Mouse (Mus musculus) liver, embryonic 14.5 days (tissue): ENCODE results near the gene Ccdc43. TPM values are rescaled to one million over a fixed set of nuclear protein-coding genes. Genes with fewer than 3 reads are reported as not detected.

Source experiments
- ATAC-seq: fragments of 200-750 bp; cut with Nextera tagmentation; 2 replicates; pipeline ENCODE4 v1.8.0; 2017; ENCODE audit warnings: moderate number of reproducible peaks, mild to moderate bottlenecking, moderate library complexity; ENCODE audit not compliant: insufficient read depth
- DNase-seq, 3 experiments: peaks; one replicate each; pipeline ENCODE4 v3.0.0-alpha.2; 2012 to 2013; ENCODE audit warnings: low read depth in 3 of 3, low spot score in 3 of 3
- H3K27ac ChIP-seq: fragments of 300-500 bp; sonication (generic); 2 replicates; pipeline ENCODE4 v1.5.1; 2014; ENCODE audit warnings: moderate library complexity, mild to moderate bottlenecking, control low read depth, inconsistent platforms
- H3K27me3 ChIP-seq: fragments of 300-500 bp; sonication (generic); 2 replicates; pipeline ENCODE4 v1.6.1; 2014; ENCODE audit warnings: mild to moderate bottlenecking, low read length, moderate library complexity; ENCODE audit not compliant: control insufficient read depth, insufficient read depth
- H3K36me3 ChIP-seq: fragments of 300-500 bp; sonication (generic); replicated peaks from 2 replicates; pipeline ENCODE4 v1.6.1; 2014; ENCODE audit warnings: low read depth; ENCODE audit not compliant: control insufficient read depth, insufficient read depth
- H3K4me1 ChIP-seq, 2 experiments: fragments of 200-500 bp in 1 of 2; fragments of 300-500 bp in 1 of 2; sonication (generic) in 1 of 2; replicated peaks; 2 replicates each; pipeline ENCODE4 v1.6.1; 2012 to 2014; ENCODE audit warnings: antibody characterized with exemption in 1 of 2, inconsistent platforms in 1 of 2, low read length in 1 of 2; ENCODE audit not compliant: control insufficient read depth in 2 of 2, insufficient read depth in 2 of 2
- H3K4me2 ChIP-seq: fragments of 300-500 bp; sonication (generic); 2 replicates; pipeline ENCODE4 v1.6.1; 2014; ENCODE audit warnings: low read depth, mild to moderate bottlenecking, control low read depth, moderate library complexity
- H3K4me3 ChIP-seq, 2 experiments: fragments of 200-500 bp in 1 of 2; fragments of 300-500 bp in 1 of 2; sonication (generic) in 1 of 2; 2 replicates each; pipeline ENCODE4 v1.5.1; 2012 to 2014; ENCODE audit warnings: low read depth in 2 of 2, low read length in 2 of 2, mild to moderate bottlenecking in 2 of 2, control low read depth in 1 of 2, inconsistent platforms in 1 of 2, moderate library complexity in 1 of 2; ENCODE audit not compliant: insufficient read depth in 1 of 2
- H3K9ac ChIP-seq: fragments of 300-500 bp; sonication (generic); replicated peaks from 2 replicates; pipeline ENCODE4 v1.6.1; 2014; ENCODE audit warnings: mild to moderate bottlenecking, control low read depth, moderate library complexity
- H3K9me3 ChIP-seq: fragments of 300-500 bp; sonication (generic); 2 replicates; pipeline ENCODE4 v1.6.1; 2016; ENCODE audit warnings: low read length, mixed read lengths; ENCODE audit not compliant: control insufficient read depth
- CTCF ChIP-seq: IDR thresholded peaks from 2 replicates; pipeline ENCODE4 v1.5.1; 2016; ENCODE audit warnings: antibody characterized with exemption, low read depth, control low read depth
- EP300 ChIP-seq: IDR thresholded peaks from 2 replicates; pipeline ENCODE4 v1.6.1; 2016; ENCODE audit warnings: antibody characterized with exemption, low read depth
- WGBS: fragments of 180-500 bp; shearing (Covaris S2); extraction: QIAGEN DNeasy Blood & Tissue Kit; methylation state at CpG from one replicate; pipeline ENCODE4 v1.1.7; 2014; ENCODE audit not compliant: insufficient replicate concordance; 5-methylcytosine and 5-hydroxymethylcytosine counted together
- polyA plus RNA-seq, 2 experiments: library from polyadenylated mRNA; depleted of rRNA in 1 of 2; stranded (reverse) in 1 of 2; unstranded in 1 of 2; fragments of >200 nt; fragmentation: Nextera tagmentation in 1 of 2; extraction: Ambion mirVana in 1 of 2; gene quantifications; 2 replicates each; pipeline versions ENCODE4 v1.2.1 to v1.2.3; 2012 to 2014

Gene Ccdc43
- polyA plus RNA-seq, 2 experiments: 7.1 to 14.1 TPM

GRCm38 (mm10) chr11:102740634-102741033, 43.1 kb upstream of the Ccdc43 start:
- Histone ChIP-seq H3K9me3 (no peaks in the 10 kb centered on the region), H3K9ac (no peak overlapping the region), H3K36me3 (no peaks in the 10 kb centered on the region), H3K27me3 (no peaks in the 10 kb centered on the region), H3K4me2 (no peak overlapping the region), H3K27ac (no peak overlapping the region), H3K4me3 (no peak overlapping the region), H3K4me1 (peaks cover 0 to 3% of the 10 kb centered on the region in 2 experiments; a peak in 1 of 4 replicates)
- DNase-seq (no peak), ATAC-seq (no peak)
- 63% methylated on average over 11 of the region's 11 CpGs for WGBS
- no peak for TF ChIP-seq CTCF
- no peak for TF ChIP-seq EP300

GRCm38 (mm10) chr11:102739278-102739966, 41.8 kb upstream of the Ccdc43 start:
- H3K4me3 ChIP-seq: no peak overlapping the region; a peak in 1 of 4 replicates
- ATAC-seq (no peak), DNase-seq (peak; percentile 10 to 19 (median 19))
- H3K4me1 ChIP-seq: peaks cover 0 to 3% of the 10 kb centered on the region in 2 experiments; a peak in 1 of 4 replicates
- H3K36me3 ChIP-seq: no peaks in the 10 kb centered on the region
- H3K27ac ChIP-seq: no peak overlapping the region
- WGBS: 7% methylated on average over 20 of the region's 20 CpGs
- peak overlapping the region; percentile 13; the same call in 1 of the 2 replicates for H3K4me2 ChIP-seq
- H3K9me3 ChIP-seq: no peaks in the 10 kb centered on the region
- no peaks in the 10 kb centered on the region for H3K27me3 ChIP-seq
- no peak overlapping the region for H3K9ac ChIP-seq
- peak; percentile 71 for TF ChIP-seq CTCF
- TF ChIP-seq EP300: no peak

GRCm38 (mm10) chr11:102738046-102738445, 40.5 kb upstream of the Ccdc43 start:
- 66% methylated on average over 3 of the region's 3 CpGs for WGBS

GRCm38 (mm10) chr11:102734961-102735360, 37.4 kb upstream of the Ccdc43 start:
- Histone ChIP-seq H3K4me1 (no peaks in the 10 kb centered on the region), H3K4me3 (no peak overlapping the region), H3K9ac (no peak overlapping the region), H3K36me3 (no peaks in the 10 kb centered on the region), H3K9me3 (no peaks in the 10 kb centered on the region), H3K4me2 (no peak overlapping the region), H3K27ac (no peak overlapping the region), H3K27me3 (no peaks in the 10 kb centered on the region)
- ATAC-seq (no peak), DNase-seq (no peak)
- whole genome bisulfite sequencing: 68% methylated on average over 6 of the region's 6 CpGs
- no peak for TF ChIP-seq CTCF
- no peak for TF ChIP-seq EP300

More at GRCm38 (mm10) chr11:102738046-102738445, 40.5 kb upstream of the Ccdc43 start:
- ATAC-seq: no peak
- H3K36me3 ChIP-seq: no peaks in the 10 kb centered on the region
- no peaks in the 10 kb centered on the region for H3K27me3 ChIP-seq
- no peak overlapping the region for H3K4me3 ChIP-seq
- H3K27ac ChIP-seq: no peak overlapping the region
- H3K4me2 ChIP-seq: no peak overlapping the region
- peaks cover 0 to 3% of the 10 kb centered on the region in 2 experiments; a peak in 1 of 4 replicates for H3K4me1 ChIP-seq
- no peak overlapping the region for H3K9ac ChIP-seq
- no peaks in the 10 kb centered on the region for H3K9me3 ChIP-seq
- no peak for DNase-seq
- TF ChIP-seq EP300 (no peak), CTCF (no peak)

GRCm38 (mm10) chr11:102733146-102733545, 35.6 kb upstream of the Ccdc43 start:
- no peak overlapping the region for H3K4me2 ChIP-seq
- no peak overlapping the region for H3K9ac ChIP-seq
- DNase-seq (no peak), ATAC-seq (no peak)
- no peak overlapping the region for H3K4me3 ChIP-seq
- H3K36me3 ChIP-seq: no peaks in the 10 kb centered on the region
- H3K27ac ChIP-seq: no peak overlapping the region
- H3K9me3 ChIP-seq: no peaks in the 10 kb centered on the region
- no peaks in the 10 kb centered on the region for H3K4me1 ChIP-seq
- TF ChIP-seq EP300 (no peak), CTCF (no peak)
- WGBS: 64% methylated on average over 5 of the region's 5 CpGs
- no peaks in the 10 kb centered on the region for H3K27me3 ChIP-seq
